Mouse (Mus musculus): ENCODE measurements around the gene Ak7.

Gene Ak7

GRCm38 (mm10) chr12:105705799-105706487 is at the start of gene Ak7:
TSS of gene Ak7 (plus strand) at chr12:105705976.
- peak in 1 of 2 experiments; percentile 35 for DNase-seq (ENCODE audit: low spot score in 2 of 2)

GRCm38 (mm10) chr12:105676274-105676673 is 29.5 kb upstream of the Ak7 start:
- DNase-seq (ENCODE audit: low spot score in 2 of 2) = no peak

GRCm38 (mm10) chr12:105678211-105678610 is 27.6 kb upstream of the Ak7 start:
- DNase-seq (ENCODE audit: low spot score in 2 of 2) = no peak

- no peak for DNase-seq (ENCODE audit: low spot score in 2 of 2)
Measured at GRCm38 (mm10) chr12:105678762-105679161, 27.0 kb upstream of the Ak7 start.

- peak; percentile 20 to 35 for DNase-seq (ENCODE audit: low spot score in 2 of 2)
Measured at GRCm38 (mm10) chr12:105683933-105684901, 21.6 kb upstream of the Ak7 start, which contains the start of gene Gskip. TSS of gene Gskip (plus strand) at chr12:105684829.

- DNase-seq (ENCODE audit: low spot score in 2 of 2) = peak; percentile 93 to 96
Measured at GRCm38 (mm10) chr12:105685001-105685691, 20.6 kb upstream of the Ak7 start, which contains the start of gene Atg2b. TSS of gene Atg2b (minus strand) at chr12:105685211.

GRCm38 (mm10) chr12:105686791-105687190 is 19.0 kb upstream of the Ak7 start:
- DNase-seq (ENCODE audit: low spot score in 2 of 2) = no peak

- DNase-seq (ENCODE audit: low spot score in 2 of 2) = no peak
Measured at GRCm38 (mm10) chr12:105687416-105687815, 18.4 kb upstream of the Ak7 start.

GRCm38 (mm10) chr12:105688546-105688945 is 17.2 kb upstream of the Ak7 start:
- no peak for DNase-seq (ENCODE audit: low spot score in 2 of 2)

GRCm38 (mm10) chr12:105689435-105689834 is 16.3 kb upstream of the Ak7 start:
- no peak for DNase-seq (ENCODE audit: low spot score in 2 of 2)

GRCm38 (mm10) chr12:105694021-105694420 is 11.8 kb upstream of the Ak7 start:
- DNase-seq (ENCODE audit: low spot score in 2 of 2) = no peak

GRCm38 (mm10) chr12:105695848-105696247 is 9.9 kb upstream of the Ak7 start:
- no peak for DNase-seq (ENCODE audit: low spot score in 2 of 2)

GRCm38 (mm10) chr12:105697104-105697780 is 8.5 kb upstream of the Ak7 start:
- DNase-seq (ENCODE audit: low spot score in 2 of 2) = no peak

GRCm38 (mm10) chr12:105700433-105700832 is 5.3 kb upstream of the Ak7 start:
- no peak for DNase-seq (ENCODE audit: low spot score in 2 of 2)

- peak in 1 of 2 experiments; percentile 32 for DNase-seq (ENCODE audit: low spot score in 2 of 2)
Measured at GRCm38 (mm10) chr12:105718616-105719015, 12.8 kb downstream of the Ak7 start.

- DNase-seq (ENCODE audit: low spot score in 2 of 2) = no peak
Measured at GRCm38 (mm10) chr12:105720196-105720595, 14.4 kb downstream of the Ak7 start.

GRCm38 (mm10) chr12:105721452-105722132 is 15.8 kb downstream of the Ak7 start:
- DNase-seq (ENCODE audit: low spot score in 2 of 2) = no peak

GRCm38 (mm10) chr12:105722657-105723056 is 16.9 kb downstream of the Ak7 start:
- no peak for DNase-seq (ENCODE audit: low spot score in 2 of 2)

- DNase-seq (ENCODE audit: low spot score in 2 of 2) = no peak
Measured at GRCm38 (mm10) chr12:105724616-105725015, 18.8 kb downstream of the Ak7 start.

- no peak for DNase-seq (ENCODE audit: low spot score in 2 of 2)
Measured at GRCm38 (mm10) chr12:105725736-105726135, 20.0 kb downstream of the Ak7 start.

- no peak for DNase-seq (ENCODE audit: low spot score in 2 of 2)
Measured at GRCm38 (mm10) chr12:105727268-105727667, 21.5 kb downstream of the Ak7 start.

All from frontal cortex, postnatal 10 days (tissue).